Mouse (Mus musculus) forebrain, embryonic 15.5 days (tissue): ENCODE results near the gene Prkcb. TPM values are rescaled to one million over a fixed set of nuclear protein-coding genes. Genes with fewer than 3 reads are reported as not detected.

Experiments
- ATAC-seq: fragments of 200-750 bp; cut with Nextera tagmentation; replicated peaks from 2 replicates; pipeline ENCODE4 v1.8.0; 2017; ENCODE audit warnings: mild to moderate bottlenecking, moderate TSS enrichment, moderate library complexity
- H3K27ac ChIP-seq: fragments of 300-500 bp; sonication (generic); replicated peaks from 2 replicates; pipeline ENCODE4 v1.5.1; 2015; ENCODE audit warnings: mild to moderate bottlenecking, inconsistent platforms
- H3K27me3 ChIP-seq: fragments of 300-500 bp; sonication (generic); 2 replicates; pipeline ENCODE4 v1.6.1; 2015; ENCODE audit warnings: inconsistent platforms
- H3K36me3 ChIP-seq: fragments of 300-500 bp; sonication (generic); 2 replicates; pipeline ENCODE4 v1.6.1; 2015; ENCODE audit warnings: mild to moderate bottlenecking, inconsistent platforms
- H3K4me1 ChIP-seq: fragments of 300-500 bp; sonication (generic); 2 replicates; pipeline ENCODE4 v1.6.1; 2015; ENCODE audit warnings: inconsistent platforms
- H3K4me2 ChIP-seq: fragments of 300-500 bp; sonication (generic); replicated peaks from 2 replicates; pipeline ENCODE4 v1.6.1; 2015; ENCODE audit warnings: mild to moderate bottlenecking, inconsistent platforms
- H3K4me3 ChIP-seq: fragments of 300-500 bp; sonication (generic); 2 replicates; pipeline ENCODE4 v1.5.1; 2015; ENCODE audit warnings: mild to moderate bottlenecking, inconsistent platforms
- H3K9ac ChIP-seq: fragments of 300-500 bp; sonication (generic); replicated peaks from 2 replicates; pipeline ENCODE4 v1.6.1; 2015; ENCODE audit warnings: mild to moderate bottlenecking, inconsistent platforms
- H3K9me3 ChIP-seq: fragments of 300-500 bp; sonication (generic); 2 replicates; pipeline ENCODE4 v1.6.1; 2016; ENCODE audit warnings: inconsistent platforms
- WGBS: fragments of 180-500 bp; shearing (Covaris S2); methylation state at CpG from one replicate; pipeline ENCODE4 v1.1.7; 2015; ENCODE audit warnings: mixed read lengths; 5-methylcytosine and 5-hydroxymethylcytosine counted together
- polyA plus RNA-seq: library from polyadenylated mRNA; unstranded; fragments of >200 nt; fragmentation: Nextera tagmentation; extraction: Ambion mirVana; gene quantifications from 2 replicates; pipeline ENCODE4 v1.2.1, GENCODE M21; 2015

Gene Prkcb
- polyA plus RNA-seq, 1 experiment from 2014 or later: 48.6 TPM

GRCm38 (mm10) chr7:122292151-122292550 lies 3.6 kb downstream of the Prkcb start:
- no peak overlapping the region for H3K4me3 ChIP-seq
- no peak for ATAC-seq
- peaks cover 19% of the 10 kb centered on the region for H3K4me1 ChIP-seq
- H3K36me3 ChIP-seq: no peaks in the 10 kb centered on the region
- no peak overlapping the region for H3K4me2 ChIP-seq
- H3K9ac ChIP-seq: no peak overlapping the region
- 49% methylated on average over 7 of the region's 7 CpGs for WGBS
- peaks cover 20% of the 10 kb centered on the region; the same call in 1 of the 2 replicates for H3K27me3 ChIP-seq
- no peaks in the 10 kb centered on the region for H3K9me3 ChIP-seq
- H3K27ac ChIP-seq: no peak overlapping the region

GRCm38 (mm10) chr7:122294111-122294510 lies 5.6 kb downstream of the Prkcb start:
- no peak overlapping the region for H3K27ac ChIP-seq
- no peaks in the 10 kb centered on the region for H3K9me3 ChIP-seq
- H3K4me2 ChIP-seq: no peak overlapping the region
- 0 out of 2 replicates have a peak, but pooled peaks cover 6% of the 10 kb centered on the region for H3K27me3 ChIP-seq
- 90% methylated on average over 7 of the region's 7 CpGs for WGBS
- no peak overlapping the region for H3K9ac ChIP-seq
- ATAC-seq: no peak
- H3K4me1 ChIP-seq: peaks cover 9% of the 10 kb centered on the region
- no peak overlapping the region for H3K4me3 ChIP-seq
- H3K36me3 ChIP-seq: no peaks in the 10 kb centered on the region

GRCm38 (mm10) chr7:122295363-122295762 lies 6.8 kb downstream of the Prkcb start:
- 0 out of 2 replicates have a peak, but pooled peaks cover 3% of the 10 kb centered on the region for H3K27me3 ChIP-seq
- no peak overlapping the region for H3K27ac ChIP-seq
- no peak overlapping the region for H3K4me3 ChIP-seq
- H3K4me1 ChIP-seq: no peaks in the 10 kb centered on the region
- no peaks in the 10 kb centered on the region for H3K9me3 ChIP-seq
- no peak overlapping the region for H3K4me2 ChIP-seq
- no peak for ATAC-seq
- H3K36me3 ChIP-seq: no peaks in the 10 kb centered on the region
- WGBS: 91% methylated on average over 4 of the region's 4 CpGs
- no peak overlapping the region for H3K9ac ChIP-seq

- H3K9ac ChIP-seq: no peak overlapping the region
- WGBS: 90% methylated on average over 1 of the region's 1 CpGs
- no peak for ATAC-seq
- no peaks in the 10 kb centered on the region for H3K27me3 ChIP-seq
- H3K4me2 ChIP-seq: no peak overlapping the region
- H3K27ac ChIP-seq: no peak overlapping the region
- no peaks in the 10 kb centered on the region for H3K36me3 ChIP-seq
- no peaks in the 10 kb centered on the region for H3K4me1 ChIP-seq
- no peaks in the 10 kb centered on the region for H3K9me3 ChIP-seq
- no peak overlapping the region for H3K4me3 ChIP-seq
These were observed 7.8 kb downstream of the Prkcb start for GRCm38 (mm10) chr7:122296331-122296730.

GRCm38 (mm10) chr7:122296805-122297204 lies 8.3 kb downstream of the Prkcb start:
- H3K4me2 ChIP-seq: no peak overlapping the region
- no peak for ATAC-seq
- no peak overlapping the region for H3K27ac ChIP-seq
- no peaks in the 10 kb centered on the region for H3K36me3 ChIP-seq
- no peaks in the 10 kb centered on the region for H3K4me1 ChIP-seq
- 83% methylated on average over 3 of the region's 3 CpGs for WGBS
- H3K4me3 ChIP-seq: no peak overlapping the region
- H3K9me3 ChIP-seq: no peaks in the 10 kb centered on the region
- H3K9ac ChIP-seq: no peak overlapping the region
- no peaks in the 10 kb centered on the region for H3K27me3 ChIP-seq

GRCm38 (mm10) chr7:122297627-122298026 lies 9.1 kb downstream of the Prkcb start:
- 70% methylated on average over 3 of the region's 3 CpGs for WGBS
- H3K4me3 ChIP-seq: no peak overlapping the region
- no peak overlapping the region for H3K4me2 ChIP-seq
- no peak for ATAC-seq
- H3K4me1 ChIP-seq: no peaks in the 10 kb centered on the region
- no peaks in the 10 kb centered on the region for H3K27me3 ChIP-seq
- no peaks in the 10 kb centered on the region for H3K9me3 ChIP-seq
- H3K9ac ChIP-seq: no peak overlapping the region
- no peak overlapping the region for H3K27ac ChIP-seq
- no peaks in the 10 kb centered on the region for H3K36me3 ChIP-seq

- no peak for ATAC-seq
- no peak overlapping the region for H3K4me2 ChIP-seq
- H3K9me3 ChIP-seq: no peaks in the 10 kb centered on the region
- H3K36me3 ChIP-seq: no peaks in the 10 kb centered on the region
- WGBS: 77% methylated on average over 2 of the region's 2 CpGs
- H3K4me3 ChIP-seq: no peak overlapping the region
- H3K4me1 ChIP-seq: no peaks in the 10 kb centered on the region
- no peaks in the 10 kb centered on the region for H3K27me3 ChIP-seq
- no peak overlapping the region for H3K27ac ChIP-seq
- no peak overlapping the region for H3K9ac ChIP-seq
These were observed 10.2 kb downstream of the Prkcb start for GRCm38 (mm10) chr7:122298715-122299114.

GRCm38 (mm10) chr7:122300538-122300937 lies 12.0 kb downstream of the Prkcb start:
- no peak overlapping the region for H3K27ac ChIP-seq
- no peak overlapping the region for H3K9ac ChIP-seq
- ATAC-seq: no peak
- 83% methylated on average over 4 of the region's 4 CpGs for WGBS
- H3K36me3 ChIP-seq: no peaks in the 10 kb centered on the region
- no peaks in the 10 kb centered on the region for H3K27me3 ChIP-seq
- no peaks in the 10 kb centered on the region for H3K9me3 ChIP-seq
- H3K4me3 ChIP-seq: no peak overlapping the region
- H3K4me1 ChIP-seq: no peaks in the 10 kb centered on the region
- no peak overlapping the region for H3K4me2 ChIP-seq

GRCm38 (mm10) chr7:122302538-122302937 lies 14.0 kb downstream of the Prkcb start:
- 95% methylated on average over 6 of the region's 6 CpGs for WGBS

GRCm38 (mm10) chr7:122303988-122304387 lies 15.4 kb downstream of the Prkcb start:
- WGBS: 73% methylated on average over 3 of the region's 3 CpGs
- H3K36me3 ChIP-seq: no peaks in the 10 kb centered on the region
- H3K9me3 ChIP-seq: no peaks in the 10 kb centered on the region
- ATAC-seq: no peak
- H3K4me1 ChIP-seq: no peaks in the 10 kb centered on the region
- no peak overlapping the region for H3K9ac ChIP-seq
- no peak overlapping the region for H3K4me2 ChIP-seq
- H3K27me3 ChIP-seq: no peaks in the 10 kb centered on the region
- no peak overlapping the region for H3K4me3 ChIP-seq
- H3K27ac ChIP-seq: no peak overlapping the region

More at GRCm38 (mm10) chr7:122302538-122302937, 14.0 kb downstream of the Prkcb start:
- ATAC-seq: no peak
- H3K9me3 ChIP-seq: no peaks in the 10 kb centered on the region
- no peaks in the 10 kb centered on the region for H3K4me1 ChIP-seq
- no peaks in the 10 kb centered on the region for H3K36me3 ChIP-seq
- no peak overlapping the region for H3K9ac ChIP-seq
- H3K4me2 ChIP-seq: no peak overlapping the region
- no peak overlapping the region for H3K4me3 ChIP-seq
- H3K27me3 ChIP-seq: no peaks in the 10 kb centered on the region
- no peak overlapping the region for H3K27ac ChIP-seq

GRCm38 (mm10) chr7:122304521-122304920 lies 16.0 kb downstream of the Prkcb start:
- H3K4me2 ChIP-seq: no peak overlapping the region
- H3K27ac ChIP-seq: no peak overlapping the region
- WGBS: 85% methylated on average over 2 of the region's 2 CpGs
- H3K36me3 ChIP-seq: no peaks in the 10 kb centered on the region
- H3K9ac ChIP-seq: no peak overlapping the region
- no peaks in the 10 kb centered on the region for H3K9me3 ChIP-seq
- H3K4me3 ChIP-seq: no peak overlapping the region
- H3K27me3 ChIP-seq: no peaks in the 10 kb centered on the region
- no peaks in the 10 kb centered on the region for H3K4me1 ChIP-seq
- ATAC-seq: no peak

- Histone ChIP-seq H3K4me2 (no peak overlapping the region), H3K27me3 (no peaks in the 10 kb centered on the region), H3K4me3 (no peak overlapping the region), H3K9ac (no peak overlapping the region), H3K4me1 (no peaks in the 10 kb centered on the region), H3K36me3 (no peaks in the 10 kb centered on the region), H3K27ac (no peak overlapping the region), H3K9me3 (no peaks in the 10 kb centered on the region)
- no peak for ATAC-seq
- WGBS: 91% methylated on average over 9 of the region's 9 CpGs
These were observed 18.7 kb downstream of the Prkcb start for GRCm38 (mm10) chr7:122307241-122307640.

GRCm38 (mm10) chr7:122308661-122309060 lies 20.1 kb downstream of the Prkcb start:
- WGBS: 84% methylated on average over 5 of the region's 5 CpGs
- no peak for ATAC-seq
- no peak overlapping the region for H3K27ac ChIP-seq

More at GRCm38 (mm10) chr7:122308661-122309060, 20.1 kb downstream of the Prkcb start:
- no peaks in the 10 kb centered on the region for H3K4me1 ChIP-seq
- H3K36me3 ChIP-seq: no peaks in the 10 kb centered on the region
- H3K9ac ChIP-seq: no peak overlapping the region
- H3K9me3 ChIP-seq: no peaks in the 10 kb centered on the region
- H3K4me2 ChIP-seq: no peak overlapping the region
- no peak overlapping the region for H3K4me3 ChIP-seq
- no peaks in the 10 kb centered on the region for H3K27me3 ChIP-seq
